Mouse (Mus musculus) urinary bladder, adult 2 months (tissue): Measurements from ENCODE around the gene Wdhd1. TPM values are rescaled to one million over a fixed set of nuclear protein-coding genes. Genes with fewer than 3 reads are reported as not detected.
A peak's percentile ranks its signal among the peaks of the same experiment; 100 is the strongest.
"Not testable (repeated sequence)": the region's sequence is repeated elsewhere in the genome, so short reads cannot be mapped to it uniquely, and the experiment has no call there.

Experiments used
- DNase-seq: peaks from one replicate; pipeline ENCODE4 v3.0.0; 2022; ENCODE audit warnings: low spot score
- polyA plus RNA-seq: library from polyadenylated mRNA; depleted of rRNA; stranded (reverse); fragments of >200 nt; gene quantifications from 2 replicates; pipeline ENCODE4 v1.2.3, GENCODE M21; 2012; rRNA removed

Gene Wdhd1
- 2.4 and 4.2 TPM in 2 replicates for polyA plus RNA-seq

DNA sequence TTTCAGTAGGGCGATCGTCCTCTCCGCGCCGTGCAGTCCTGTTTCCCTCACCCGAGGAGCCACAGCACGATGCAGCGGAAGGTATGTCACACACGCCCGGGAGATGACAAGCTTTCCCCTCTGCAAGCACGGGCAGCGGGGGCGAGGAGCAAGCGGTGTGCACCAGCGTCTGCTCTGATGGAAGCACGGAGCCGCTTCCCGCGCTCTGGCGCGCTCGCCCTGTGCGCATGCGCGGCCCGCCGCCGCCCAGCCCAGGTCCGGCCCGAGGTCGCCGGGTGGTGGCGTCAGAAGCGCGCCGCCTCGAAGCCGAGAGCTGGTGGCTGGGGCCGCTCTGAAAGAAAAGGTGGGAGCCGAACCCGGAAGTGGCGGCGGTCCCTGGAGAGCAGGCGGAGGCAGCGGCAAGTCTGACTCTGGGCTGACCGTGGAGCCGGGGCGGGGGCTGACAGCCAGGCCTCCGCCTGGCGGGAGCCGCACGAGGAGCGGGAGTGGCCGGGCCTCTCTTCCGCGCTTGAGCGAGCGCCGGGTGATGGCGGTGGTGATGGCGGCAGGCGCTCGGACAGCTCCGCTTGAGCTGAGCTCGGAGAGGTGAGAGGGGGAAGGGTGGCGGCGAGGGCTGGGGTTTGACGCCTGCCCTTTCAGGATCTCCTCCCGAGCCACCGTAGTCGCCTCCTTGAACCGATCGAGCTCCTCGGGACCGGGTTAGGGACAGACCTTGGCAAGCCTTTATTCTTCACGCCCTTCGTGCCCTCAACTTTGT lies at the start of gene Wdhd1, which contains the start of gene Socs4:
Wdhd1 (minus strand) TSS at position 221 of the 757 bp plus-strand sequence.
Socs4 (plus strand) TSS at position 295 of the 757 bp plus-strand sequence.
- peak; percentile 95 for DNase-seq

DNA sequence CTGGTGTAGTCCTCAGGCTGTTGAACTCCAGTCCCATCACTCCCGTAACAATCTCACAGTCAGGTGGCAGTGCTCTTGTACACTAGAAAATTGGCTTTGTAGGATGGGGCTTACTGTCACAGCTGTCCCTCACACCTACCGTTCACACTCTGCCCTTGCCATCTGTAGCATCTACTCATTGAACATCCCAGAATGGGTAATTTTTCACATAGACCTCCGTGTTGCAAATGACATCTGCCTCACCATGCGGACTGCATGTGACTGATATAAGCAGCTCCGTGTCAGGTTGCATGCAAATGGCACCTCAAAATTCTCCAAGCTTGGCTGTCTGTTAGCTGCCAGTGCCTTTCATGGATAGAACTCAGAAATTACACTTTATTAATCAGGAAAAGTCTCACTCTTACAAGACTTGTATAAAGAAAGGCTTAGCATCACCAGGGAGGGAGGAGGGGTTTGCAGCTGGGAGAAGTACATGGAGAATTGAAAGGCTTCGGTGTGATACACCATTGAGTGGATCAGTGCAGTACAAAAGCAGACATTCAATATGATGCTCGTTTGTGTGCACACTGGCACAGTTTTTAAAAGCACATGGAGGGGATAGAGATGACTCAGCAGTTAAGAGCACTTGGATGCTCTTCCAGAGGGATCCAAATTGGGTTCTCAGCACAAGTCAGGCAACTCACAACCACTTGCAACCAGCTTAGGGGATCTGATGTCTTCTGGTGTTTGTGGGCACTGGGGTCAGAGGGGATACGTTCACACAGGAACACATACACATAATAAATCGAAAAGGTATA lies 49.5 kb upstream of the Wdhd1 start:
- no peak for DNase-seq

DNA sequence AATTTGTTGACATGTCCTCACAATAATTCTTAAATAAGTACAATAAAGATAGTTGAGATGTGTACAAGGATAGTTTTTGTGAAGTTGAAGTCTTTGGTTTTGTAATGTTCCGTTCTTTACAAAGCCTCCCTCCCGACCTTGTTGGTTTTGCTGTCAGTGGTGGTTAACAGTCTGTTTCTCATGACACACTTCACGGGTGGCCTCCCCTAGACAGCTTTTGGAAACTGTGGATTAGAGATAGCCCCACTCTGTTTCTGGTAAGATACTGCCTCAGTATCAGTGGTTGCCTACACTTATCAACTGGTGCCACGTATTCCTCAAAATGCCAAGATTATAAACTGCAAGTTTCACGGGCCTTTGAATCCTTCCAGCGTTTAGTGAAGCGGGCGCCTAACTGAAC lies 44.9 kb upstream of the Wdhd1 start:
- not testable (repeated sequence) for DNase-seq

- no peak for DNase-seq
Observed at GRCm38 (mm10) chr14:47319362-47319761, 42.7 kb upstream of the Wdhd1 start.

DNA sequence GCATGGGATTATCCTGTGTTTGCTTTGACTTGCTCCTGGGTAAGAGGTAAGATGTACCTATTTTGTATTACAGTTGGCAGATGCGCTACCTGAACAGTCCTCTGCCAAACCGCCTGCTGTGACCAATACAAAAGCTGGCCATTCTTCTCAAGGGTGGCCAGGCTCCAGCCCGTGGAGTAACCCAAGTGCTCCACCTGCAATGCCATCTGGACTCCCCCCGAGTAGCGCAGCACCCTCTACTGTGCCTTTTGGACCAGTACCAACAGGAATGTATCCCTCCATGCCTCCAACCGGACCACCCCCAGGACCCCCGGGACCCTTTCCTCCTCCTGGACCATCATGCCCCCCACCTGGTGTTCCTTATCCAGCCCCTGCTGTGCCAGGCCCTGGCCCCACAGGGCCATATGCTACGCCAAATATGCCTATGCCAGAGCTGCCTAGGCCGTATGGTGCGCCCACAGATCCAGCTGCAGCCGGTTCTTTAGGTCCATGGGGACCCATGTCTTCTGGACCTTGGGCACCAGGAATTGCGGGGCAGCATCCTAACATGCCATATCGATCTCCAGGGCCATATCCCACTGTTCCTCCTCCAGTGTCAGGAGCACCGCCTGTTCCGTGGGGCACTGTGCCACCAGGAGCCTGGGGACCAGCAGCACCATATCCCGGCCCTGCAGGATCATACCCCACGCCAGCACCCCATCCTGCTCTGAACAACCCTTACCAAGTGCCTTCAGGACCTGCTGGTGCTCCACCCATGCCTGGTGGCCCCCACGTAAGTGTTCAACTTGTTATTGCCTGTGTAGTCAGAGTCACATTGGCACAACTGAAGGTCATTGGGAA lies 33.9 kb upstream of the Wdhd1 start:
- DNase-seq, result no peak

DNA sequence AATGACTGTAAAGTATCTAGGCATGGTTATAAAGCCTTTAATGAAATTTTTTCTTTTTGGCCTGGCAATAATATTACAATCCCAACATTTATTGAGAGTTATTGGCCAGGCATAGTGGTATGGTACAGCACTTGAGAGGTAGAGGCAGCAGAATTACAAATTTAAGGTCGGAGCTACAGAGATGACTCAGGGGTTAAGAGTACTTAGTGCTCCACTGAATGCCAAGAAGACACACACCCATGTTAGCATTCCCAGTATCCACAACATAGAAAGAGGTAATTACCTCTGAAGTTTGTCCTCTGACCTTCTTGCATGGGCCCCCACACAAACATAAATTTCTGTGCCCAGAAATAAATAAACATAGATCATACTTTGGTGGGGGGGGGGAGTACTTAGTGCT lies 32.4 kb upstream of the Wdhd1 start:
- no peak for DNase-seq

DNA sequence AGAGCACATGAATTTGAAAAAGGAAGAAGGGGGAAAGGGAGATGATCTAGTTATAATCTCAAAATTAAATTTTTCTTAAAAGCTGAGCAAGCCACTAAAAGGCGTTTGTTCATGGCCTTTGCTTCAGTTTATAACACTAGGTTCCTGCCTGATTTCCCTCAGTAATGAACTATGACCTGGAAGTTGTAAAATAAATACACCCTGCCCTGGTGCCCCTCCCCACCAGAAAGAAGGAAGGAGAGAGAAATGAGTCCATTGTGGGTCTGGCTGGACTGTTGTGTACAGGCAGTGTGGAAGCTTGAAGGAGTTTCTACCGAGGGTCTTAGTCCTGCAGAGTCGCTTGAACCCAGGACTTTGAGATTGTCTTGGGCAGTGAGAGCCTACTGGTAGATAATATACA lies 31.0 kb upstream of the Wdhd1 start:
- DNase-seq, result no peak

- DNase-seq, result no peak
Observed at GRCm38 (mm10) chr14:47305933-47306332, 29.3 kb upstream of the Wdhd1 start.

DNA sequence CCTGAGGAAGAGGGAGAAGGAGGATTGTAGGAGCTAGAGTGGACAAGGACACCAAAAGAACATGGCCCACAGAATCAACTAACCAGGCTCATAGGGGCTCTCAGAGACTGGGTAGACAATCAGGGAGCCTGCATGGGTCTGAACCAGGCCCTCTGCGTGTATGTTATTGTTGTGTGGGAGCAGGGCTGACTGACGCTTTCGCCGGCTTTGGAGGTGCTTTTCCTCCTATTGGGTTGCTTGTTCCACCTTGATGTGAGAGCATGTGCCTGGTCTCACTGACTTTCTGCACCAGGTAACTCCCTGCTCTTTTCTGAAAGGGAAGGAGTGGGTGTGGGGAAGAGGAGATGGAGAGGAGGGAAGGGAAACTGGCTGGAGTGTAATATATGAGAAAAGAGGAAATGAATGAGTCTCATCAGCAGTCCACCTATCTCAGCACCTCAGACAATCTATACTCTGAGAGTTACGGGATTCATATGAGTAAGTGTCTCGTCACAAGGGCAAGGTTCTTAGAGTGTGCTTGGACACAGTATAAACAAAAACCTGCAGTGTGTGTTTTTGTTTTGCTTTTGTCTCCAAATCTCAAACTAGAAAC lies 28.3 kb upstream of the Wdhd1 start:
- DNase-seq, result no peak

- no peak for DNase-seq
Observed at GRCm38 (mm10) chr14:47302885-47303680, 26.4 kb upstream of the Wdhd1 start.

- no peak for DNase-seq
Observed at GRCm38 (mm10) chr14:47298819-47299261, 22.2 kb upstream of the Wdhd1 start.

DNA sequence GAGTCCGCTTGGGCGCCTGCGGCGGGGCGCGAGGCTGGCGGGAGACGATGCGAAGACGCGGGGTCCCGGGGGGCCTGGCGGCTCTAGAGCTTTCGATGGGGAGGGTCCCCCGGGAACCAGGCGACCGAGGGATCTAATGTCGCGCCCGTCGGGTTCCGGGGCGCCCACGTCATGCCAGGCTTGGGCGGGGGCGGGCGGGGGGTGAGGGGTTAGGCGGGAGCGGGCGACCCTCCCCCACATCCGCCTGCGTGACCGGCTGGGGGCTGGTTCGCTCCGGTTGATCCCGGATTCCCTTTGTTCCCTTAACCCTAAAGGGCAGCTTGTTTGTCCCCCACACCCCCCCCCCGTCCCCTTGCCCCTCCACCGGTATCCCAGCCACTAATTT lies 21.7 kb upstream of the Wdhd1 start:
- DNase-seq, result no peak

DNA sequence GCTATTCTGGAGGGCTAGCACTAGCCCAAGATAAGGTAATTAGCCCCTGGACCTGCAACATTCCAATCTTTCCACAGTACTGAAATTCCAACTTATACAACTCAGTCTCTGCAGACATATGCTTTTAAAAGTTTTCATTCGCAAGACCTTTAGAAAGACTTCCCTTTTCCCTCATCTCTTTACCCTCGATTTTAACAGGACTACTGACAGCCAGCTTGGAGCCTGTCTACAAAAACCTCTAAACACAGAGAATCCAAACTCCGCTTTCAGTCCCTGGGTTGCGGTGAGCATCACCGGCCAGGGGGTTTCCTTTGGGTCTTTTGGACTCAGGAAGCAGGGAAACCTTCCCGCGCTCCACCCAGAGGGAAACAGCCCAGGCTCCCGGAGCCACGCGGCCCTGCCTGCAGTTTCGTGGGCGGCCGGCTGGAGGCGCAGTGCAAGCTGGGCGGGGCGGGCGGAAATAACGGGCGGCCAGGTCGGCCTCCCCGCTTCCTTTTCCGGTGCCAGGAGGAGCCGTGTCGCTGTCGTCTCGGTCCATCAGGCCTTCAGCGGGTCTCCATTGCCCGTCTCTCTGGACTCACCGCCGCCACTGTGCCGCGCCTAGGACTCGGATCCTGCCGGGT lies 21.2 kb upstream of the Wdhd1 start, which contains the start of gene Mapk1ip1l:
Mapk1ip1l (plus strand) TSS at position 482 of the 623 bp plus-strand sequence.
- peak; percentile 91 for DNase-seq

- DNase-seq, result no peak
Observed at GRCm38 (mm10) chr14:47296232-47296631, 19.6 kb upstream of the Wdhd1 start.

DNA sequence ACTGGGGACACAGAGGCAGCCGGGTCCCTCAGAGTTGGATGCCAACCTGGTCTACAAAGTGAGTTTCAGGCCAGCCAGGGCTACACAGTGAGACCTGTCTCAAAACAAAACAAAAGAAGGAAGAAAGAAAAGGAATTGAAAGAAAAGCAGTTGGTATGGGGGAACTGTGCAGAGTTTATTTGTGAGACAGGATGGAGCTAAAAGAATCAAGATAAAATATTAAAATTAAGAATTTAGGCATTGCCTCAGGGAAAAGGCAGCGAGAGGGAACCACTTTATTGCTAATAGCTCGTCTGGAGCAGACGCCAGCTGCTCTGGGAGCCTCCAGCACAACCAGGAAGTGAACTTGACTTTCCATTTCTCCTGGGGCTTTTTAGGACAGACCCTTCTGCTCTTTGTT lies 17.5 kb upstream of the Wdhd1 start:
- no peak for DNase-seq

DNA sequence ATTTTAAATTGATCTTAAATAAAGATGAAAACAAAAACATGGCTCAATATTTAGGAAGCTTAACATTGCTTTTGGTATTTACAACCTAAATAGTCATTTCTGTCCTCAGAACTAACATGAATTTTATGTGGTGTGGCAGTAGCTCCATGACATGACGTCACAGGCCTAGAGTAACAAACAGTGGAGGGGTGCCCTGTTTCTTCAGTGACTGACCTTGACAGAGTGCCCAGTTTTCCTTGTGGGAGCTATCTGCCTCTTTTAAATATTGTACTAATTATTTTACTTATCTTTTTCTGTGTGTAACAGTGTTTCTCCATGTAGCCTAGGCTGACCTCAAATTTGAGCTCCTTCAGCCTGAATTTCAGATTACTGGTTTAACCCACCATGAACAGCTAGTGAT lies 15.1 kb upstream of the Wdhd1 start:
- DNase-seq, result no peak

GRCm38 (mm10) chr14:47287021-47287420 lies 10.4 kb upstream of the Wdhd1 start:
- no peak for DNase-seq

- no peak for DNase-seq
Observed at GRCm38 (mm10) chr14:47286215-47286614, 9.6 kb upstream of the Wdhd1 start.

GRCm38 (mm10) chr14:47285271-47285670 lies 8.6 kb upstream of the Wdhd1 start:
- DNase-seq, result no peak

DNA sequence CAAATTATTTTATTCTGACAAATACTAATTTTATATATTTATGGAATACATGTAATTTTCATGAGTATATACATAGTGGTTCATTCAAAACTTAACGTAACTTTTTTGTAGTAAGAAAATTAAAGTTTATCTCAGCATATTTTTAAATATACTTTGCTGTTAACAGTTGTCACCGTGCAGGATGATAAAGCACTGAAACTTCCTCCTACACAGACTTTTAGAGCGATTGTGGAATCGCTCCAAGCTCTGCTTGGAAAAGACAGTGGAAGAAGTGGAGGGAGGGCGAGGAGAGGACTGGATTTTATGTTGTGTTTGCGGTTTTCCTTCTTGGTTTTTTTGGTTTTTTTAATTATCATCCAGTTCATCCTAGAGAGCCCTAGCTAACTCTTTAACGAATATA lies 6.9 kb upstream of the Wdhd1 start:
- no peak for DNase-seq
